In genomic region chr10:117482361-117482760, GRCm38 (mm10) we compare ENCODE assay signal across 16 mouse cellular contexts.
"Had no signal": no experiment of that assay in that cellular context is flagged by ENCODE, and none has a peak within 500 bp of the region (broad histone marks: within the 10 kb centered on the region; RNA-seq: fewer than 3 reads in every experiment).

No protein-coding gene starts in this region.

- H3K27ac ChIP-seq: neural tube, embryonic 13.5 days; neural tube, embryonic 15.5 days; stomach, embryonic 15.5 days; stomach, postnatal 0 days had no signal

- H3K9ac ChIP-seq: neural tube, embryonic 13.5 days; neural tube, embryonic 15.5 days; stomach, embryonic 15.5 days had no signal

- H3K9me3 ChIP-seq: neural tube, embryonic 13.5 days; neural tube, embryonic 15.5 days; stomach, embryonic 15.5 days had no signal

- DNase-seq: retina, postnatal 1 day; right cerebral cortex, adult 18-20 months; right cerebral cortex, postnatal 14 days; right cerebral cortex, postnatal 25 days; right cerebral cortex, postnatal 4 days; spleen, adult 18-20 months; thymus, adult 18-20 months; thymus, adult 2 months; thymus, postnatal 14 days; thymus, postnatal 25 days; thymus, postnatal 36 days; thymus, postnatal 4 days had no signal

- H3K4me3 ChIP-seq: neural tube, embryonic 13.5 days; neural tube, embryonic 15.5 days; stomach, embryonic 15.5 days had no signal

- H3K27me3 ChIP-seq: neural tube, embryonic 13.5 days; neural tube, embryonic 15.5 days; stomach, embryonic 15.5 days had no signal

- H3K36me3 ChIP-seq: neural tube, embryonic 13.5 days; neural tube, embryonic 15.5 days; stomach, embryonic 15.5 days had no signal

- H3K4me2 ChIP-seq: neural tube, embryonic 13.5 days; neural tube, embryonic 15.5 days; stomach, embryonic 15.5 days had no signal

- H3K4me1 ChIP-seq: neural tube, embryonic 13.5 days; stomach, embryonic 15.5 days had no signal
